Mouse (Mus musculus): ENCODE data around the gene Avpr1a. TPM values are rescaled to one million over a fixed set of nuclear protein-coding genes. Genes with fewer than 3 reads are reported as not detected.

Avpr1a gene
- 0.18 and 0.19 TPM in 2 replicates for polyA plus RNA-seq (2016; fragmentation: Nextera tagmentation; extraction: Ambion mirVana)

- 5% methylated on average over 34 of the region's 34 CpGs for WGBS
- peak; percentile 33 for DNase-seq (ENCODE audit: low spot score)
- Histone ChIP-seq H3K36me3 (no peaks in the 10 kb centered on the region), H3K4me1 (replicated peaks) (peaks cover 21% of the 10 kb centered on the region), H3K4me3 (peak within 1 kb of the TSS; percentile 63), H3K9me3 (no peaks in the 10 kb centered on the region), H3K27ac (no peak within 1 kb of the TSS), H3K27me3 (ENCODE audit: insufficient read depth, poor library complexity, severe bottlenecking) (peaks cover 52% of the 10 kb centered on the region)
Measured at GRCm38 (mm10) chr10:122447861-122448716, at the start of gene Avpr1a. Avpr1a (plus strand) TSS chr10:122448499.

- H3K4me3 ChIP-seq = no peak overlapping the region
- H3K27me3 ChIP-seq (ENCODE audit: insufficient read depth, poor library complexity, severe bottlenecking) = no peaks in the 10 kb centered on the region
- 63% methylated on average over 1 of the region's 1 CpGs for WGBS
Measured at GRCm38 (mm10) chr10:122402270-122402669, 46.0 kb upstream of the Avpr1a start.

GRCm38 (mm10) chr10:122406333-122406732, 42.0 kb upstream of the Avpr1a start:
- H3K4me1 ChIP-seq (replicated peaks) = no peaks in the 10 kb centered on the region
- WGBS = 93% methylated on average over 6 of the region's 6 CpGs
- H3K27ac ChIP-seq = no peak overlapping the region
- H3K36me3 ChIP-seq = no peaks in the 10 kb centered on the region
- H3K4me3 ChIP-seq = no peak overlapping the region
- DNase-seq (ENCODE audit: low spot score) = no peak
- H3K9me3 ChIP-seq = no peaks in the 10 kb centered on the region
- no peaks in the 10 kb centered on the region for H3K27me3 ChIP-seq (ENCODE audit: insufficient read depth, poor library complexity, severe bottlenecking)

More at GRCm38 (mm10) chr10:122402270-122402669, 46.0 kb upstream of the Avpr1a start:
- no peak overlapping the region for H3K27ac ChIP-seq
- DNase-seq (ENCODE audit: low spot score) = no peak
- H3K4me1 ChIP-seq (replicated peaks) = no peaks in the 10 kb centered on the region
- H3K36me3 ChIP-seq = no peaks in the 10 kb centered on the region
- no peaks in the 10 kb centered on the region for H3K9me3 ChIP-seq

GRCm38 (mm10) chr10:122408697-122409409, 39.4 kb upstream of the Avpr1a start:
- Histone ChIP-seq H3K36me3 (no peaks in the 10 kb centered on the region), H3K9me3 (no peaks in the 10 kb centered on the region), H3K4me1 (replicated peaks) (no peaks in the 10 kb centered on the region), H3K4me3 (no peak overlapping the region), H3K27me3 (ENCODE audit: insufficient read depth, poor library complexity, severe bottlenecking) (no peaks in the 10 kb centered on the region), H3K27ac (no peak overlapping the region)
- 89% methylated on average over 7 of the region's 7 CpGs for WGBS
- no peak for DNase-seq (ENCODE audit: low spot score)

- H3K4me1 ChIP-seq (replicated peaks) = no peaks in the 10 kb centered on the region
- no peaks in the 10 kb centered on the region for H3K36me3 ChIP-seq
- WGBS = 61% methylated on average over 2 of the region's 2 CpGs
- DNase-seq (ENCODE audit: low spot score) = no peak
- no peak overlapping the region for H3K4me3 ChIP-seq
- H3K9me3 ChIP-seq = no peaks in the 10 kb centered on the region
- no peak overlapping the region for H3K27ac ChIP-seq
- no peaks in the 10 kb centered on the region for H3K27me3 ChIP-seq (ENCODE audit: insufficient read depth, poor library complexity, severe bottlenecking)
Measured at GRCm38 (mm10) chr10:122410791-122411190, 37.5 kb upstream of the Avpr1a start.

- no peaks in the 10 kb centered on the region for H3K36me3 ChIP-seq
- 72% methylated on average over 4 of the region's 4 CpGs for WGBS
- no peak overlapping the region for H3K4me3 ChIP-seq
- H3K27me3 ChIP-seq (ENCODE audit: insufficient read depth, poor library complexity, severe bottlenecking) = no peaks in the 10 kb centered on the region
- no peaks in the 10 kb centered on the region for H3K9me3 ChIP-seq
- DNase-seq (ENCODE audit: low spot score) = no peak
- H3K4me1 ChIP-seq (replicated peaks) = no peaks in the 10 kb centered on the region
- no peak overlapping the region for H3K27ac ChIP-seq
Measured at GRCm38 (mm10) chr10:122432690-122433089, 15.6 kb upstream of the Avpr1a start.

- H3K4me3 ChIP-seq = no peak overlapping the region
- peaks cover 52% of the 10 kb centered on the region for H3K27me3 ChIP-seq (ENCODE audit: insufficient read depth, poor library complexity, severe bottlenecking)
- WGBS = 31% methylated on average over 8 of the region's 10 CpGs
- no peak overlapping the region for H3K27ac ChIP-seq
- H3K9me3 ChIP-seq = no peaks in the 10 kb centered on the region
- peaks cover 21% of the 10 kb centered on the region for H3K4me1 ChIP-seq (replicated peaks)
- no peaks in the 10 kb centered on the region for H3K36me3 ChIP-seq
- peak; percentile 69 for DNase-seq (ENCODE audit: low spot score)
Measured at GRCm38 (mm10) chr10:122447275-122447674, 1.0 kb upstream of the Avpr1a start.

- Histone ChIP-seq H3K27ac (no peak overlapping the region), H3K36me3 (no peaks in the 10 kb centered on the region), H3K9me3 (no peaks in the 10 kb centered on the region), H3K4me1 (replicated peaks) (peaks cover 21% of the 10 kb centered on the region), H3K4me3 (peak overlapping the region; percentile 63), H3K27me3 (ENCODE audit: insufficient read depth, poor library complexity, severe bottlenecking) (peaks cover 52% of the 10 kb centered on the region)
- DNase-seq (ENCODE audit: low spot score) = peak; percentile 61
- WGBS = 2% methylated on average over 70 of the region's 70 CpGs
Measured at GRCm38 (mm10) chr10:122448717-122449611, 665 bp downstream of the Avpr1a start.

GRCm38 (mm10) chr10:122449856-122450255, 1.6 kb downstream of the Avpr1a start:
- no peak for DNase-seq (ENCODE audit: low spot score)
- no peak overlapping the region for H3K27ac ChIP-seq
- no peaks in the 10 kb centered on the region for H3K36me3 ChIP-seq
- H3K4me3 ChIP-seq = peak overlapping the region; percentile 63; the same call in 1 of the 2 replicates
- H3K9me3 ChIP-seq = no peaks in the 10 kb centered on the region
- H3K4me1 ChIP-seq (replicated peaks) = peaks cover 21% of the 10 kb centered on the region
- H3K27me3 ChIP-seq (ENCODE audit: insufficient read depth, poor library complexity, severe bottlenecking) = peaks cover 52% of the 10 kb centered on the region

- H3K4me1 ChIP-seq (replicated peaks) = peaks cover 12% of the 10 kb centered on the region
- H3K36me3 ChIP-seq = no peaks in the 10 kb centered on the region
- DNase-seq (ENCODE audit: low spot score) = no peak
- no peaks in the 10 kb centered on the region for H3K9me3 ChIP-seq
- 76% methylated on average over 3 of the region's 3 CpGs for WGBS
- H3K27me3 ChIP-seq (ENCODE audit: insufficient read depth, poor library complexity, severe bottlenecking) = peaks cover 35% of the 10 kb centered on the region
- no peak overlapping the region for H3K4me3 ChIP-seq
- H3K27ac ChIP-seq = no peak overlapping the region
Measured at GRCm38 (mm10) chr10:122453466-122453865, 5.2 kb downstream of the Avpr1a start.

GRCm38 (mm10) chr10:122455793-122456192, 7.5 kb downstream of the Avpr1a start:
- no peak overlapping the region for H3K27ac ChIP-seq
- no peaks in the 10 kb centered on the region for H3K9me3 ChIP-seq
- WGBS = 94% methylated on average over 11 of the region's 11 CpGs
- H3K36me3 ChIP-seq = no peaks in the 10 kb centered on the region
- DNase-seq (ENCODE audit: low spot score) = no peak
- peaks cover 12% of the 10 kb centered on the region for H3K27me3 ChIP-seq (ENCODE audit: insufficient read depth, poor library complexity, severe bottlenecking)
- no peak overlapping the region for H3K4me3 ChIP-seq
- no peaks in the 10 kb centered on the region for H3K4me1 ChIP-seq (replicated peaks)

GRCm38 (mm10) chr10:122476846-122477245, 28.5 kb downstream of the Avpr1a start:
- DNase-seq (ENCODE audit: low spot score) = no peak
- H3K9me3 ChIP-seq = no peaks in the 10 kb centered on the region
- no peaks in the 10 kb centered on the region for H3K27me3 ChIP-seq (ENCODE audit: insufficient read depth, poor library complexity, severe bottlenecking)
- H3K4me1 ChIP-seq (replicated peaks) = no peaks in the 10 kb centered on the region
- no peak overlapping the region for H3K4me3 ChIP-seq
- H3K36me3 ChIP-seq = no peaks in the 10 kb centered on the region
- WGBS = 87% methylated on average over 5 of the region's 5 CpGs
- no peak overlapping the region for H3K27ac ChIP-seq
